Mouse (Mus musculus): ENCODE data around the gene Pla2g1b.

- no peak for TF ChIP-seq CTCF (IDR thresholded peaks at IDR 0.05; ENCODE audit: low read depth)
- no peak for TF ChIP-seq EP300 (IDR thresholded peaks at IDR 0.05; ENCODE audit: low read depth)
Observed at GRCm38 (mm10) chr5:115464408-115465115, 1.5 kb upstream of the Pla2g1b start.

Data from liver, postnatal 0 days (tissue).